Mouse (Mus musculus): Measurements from ENCODE around the gene Gm11236.
A peak's percentile ranks its signal among the peaks of the same experiment; 100 is the strongest.
"Not testable (repeated sequence)": the region's sequence is repeated elsewhere in the genome, so short reads cannot be mapped to it uniquely, and the experiment has no call there.

The Gm11236 gene

GRCm38 (mm10) chr4:73637821-73638220 lies at the start of gene Gm11236:
Gene Gm11236, plus strand, starts transcription at chr4:73638121.
- not testable (repeated sequence) for DNase-seq (ENCODE audit: low spot score in 2 of 2)

DNA sequence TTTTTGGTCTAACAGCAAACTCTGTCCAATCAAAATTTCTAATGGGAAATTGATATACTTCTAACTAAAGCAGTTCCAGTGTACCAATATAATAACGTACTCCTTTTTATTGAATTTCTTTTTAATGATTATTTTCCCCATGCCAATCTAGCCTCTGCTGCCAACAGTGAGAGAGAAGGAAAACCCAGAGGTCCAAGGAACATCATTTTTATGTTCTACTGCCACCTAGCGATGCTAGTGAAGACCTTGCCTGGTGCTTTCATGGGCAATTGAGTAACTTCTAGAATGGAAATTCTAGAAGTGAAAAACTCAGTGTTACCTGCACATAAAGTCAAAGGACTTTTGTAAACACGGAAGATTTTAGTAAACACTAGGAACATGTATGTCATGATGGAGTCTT lies 38.7 kb upstream of the Gm11236 start:
- DNase-seq (ENCODE audit: low spot score in 2 of 2): peak in 1 of 2 experiments; percentile 4

DNA sequence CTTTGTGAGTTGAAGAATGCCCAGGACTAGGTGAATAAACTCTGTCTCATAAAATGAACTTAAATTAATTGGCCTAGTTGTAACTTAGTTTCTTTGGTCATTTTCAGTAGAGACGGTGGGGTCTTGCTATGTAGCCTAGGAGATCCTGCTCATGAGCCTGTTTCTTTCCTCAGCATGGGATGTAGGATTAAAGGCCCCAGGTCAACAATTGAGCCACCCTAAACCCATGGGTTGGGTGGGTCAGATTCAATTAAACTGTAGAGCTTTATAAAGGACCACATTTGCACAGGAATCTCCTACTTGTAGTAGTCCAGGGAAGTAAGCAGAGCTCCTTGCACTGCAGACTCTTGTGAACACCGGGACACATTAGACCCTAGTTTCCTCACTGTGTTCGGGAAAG lies 30.3 kb upstream of the Gm11236 start, which contains the start of gene Gm11238:
Gene Gm11238, plus strand, starts transcription at position 301 of the 400 bp plus-strand sequence.
- not testable (repeated sequence) for DNase-seq (ENCODE audit: low spot score in 2 of 2)

- not testable (repeated sequence) for DNase-seq (ENCODE audit: low spot score in 2 of 2)
These were observed 15.2 kb upstream of the Gm11236 start, which contains the start of gene Gm11237 for GRCm38 (mm10) chr4:73622684-73623083. Gene Gm11237, plus strand, starts transcription at chr4:73622984.

GRCm38 (mm10) chr4:73661864-73662263 lies 23.9 kb downstream of the Gm11236 start:
- not testable (repeated sequence) for DNase-seq (ENCODE audit: low spot score in 2 of 2)

- not testable (repeated sequence) for DNase-seq (ENCODE audit: low spot score in 2 of 2)
These were observed 30.1 kb downstream of the Gm11236 start, which contains the start of gene Gm11239 for GRCm38 (mm10) chr4:73668054-73668453. Gene Gm11239, plus strand, starts transcription at chr4:73668354.

DNA sequence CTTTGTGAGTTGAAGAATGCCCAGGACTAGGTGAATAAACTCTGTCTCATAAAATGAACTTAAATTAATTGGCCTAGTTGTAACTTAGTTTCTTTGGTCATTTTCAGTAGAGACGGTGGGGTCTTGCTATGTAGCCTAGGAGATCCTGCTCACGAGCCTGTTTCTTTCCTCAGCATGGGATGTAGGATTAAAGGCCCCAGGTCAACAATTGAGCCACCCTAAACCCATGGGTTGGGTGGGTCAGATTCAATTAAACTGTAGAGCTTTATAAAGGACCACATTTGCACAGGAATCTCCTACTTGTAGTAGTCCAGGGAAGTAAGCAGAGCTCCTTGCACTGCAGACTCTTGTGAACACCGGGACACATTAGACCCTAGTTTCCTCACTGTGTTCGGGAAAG lies 45.3 kb downstream of the Gm11236 start, which contains the start of gene Gm428:
Gene Gm428, plus strand, starts transcription at position 301 of the 400 bp plus-strand sequence.
- DNase-seq (ENCODE audit: low spot score in 2 of 2): not testable (repeated sequence)

All from right cerebral cortex, postnatal 36 days (tissue).